Mouse (Mus musculus): ENCODE results near the gene Chac1. TPM values are rescaled to one million over a fixed set of nuclear protein-coding genes. Genes with fewer than 3 reads are reported as not detected.
A peak's percentile ranks its signal among the peaks of the same experiment; 100 is the strongest.

The Chac1 gene
- total and polyA plus RNA-seq, 3 experiments = 3.6 to 6.4 TPM; not detected in 1

DNA sequence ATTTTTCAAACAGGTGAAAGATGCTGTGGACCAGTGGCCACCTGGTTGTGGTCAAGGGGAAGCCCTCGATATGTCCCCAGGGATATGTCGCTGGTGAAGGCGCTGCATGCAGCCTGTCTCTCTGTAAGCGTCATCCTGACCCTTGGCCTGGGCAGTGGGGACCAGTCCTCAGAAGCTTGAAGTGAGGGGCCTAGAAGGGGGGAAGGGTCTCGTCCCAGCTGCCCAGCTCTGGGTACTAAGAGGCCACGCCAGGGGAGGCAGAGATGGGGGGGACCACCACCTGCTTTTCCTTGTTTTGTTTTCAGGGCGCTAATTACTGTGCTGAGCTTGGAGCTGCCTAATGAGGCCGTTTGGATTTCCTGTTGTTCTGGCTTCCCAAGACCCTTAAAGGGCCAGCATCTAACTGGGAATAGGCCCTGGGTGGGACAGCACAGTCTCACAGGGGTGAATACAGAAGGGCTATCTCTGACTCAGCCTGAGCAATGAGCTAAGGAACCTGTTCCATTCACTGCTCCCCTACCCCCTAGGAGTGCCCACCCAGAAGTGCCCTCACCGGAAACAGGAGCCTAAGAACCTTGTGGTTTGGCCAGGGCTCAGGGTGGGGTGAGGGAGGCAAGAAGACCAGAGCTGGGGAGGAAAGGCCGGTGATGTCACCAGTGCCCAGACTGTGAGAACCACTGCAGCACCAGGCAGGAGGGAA, 37.1 kb upstream of the Chac1 start:
- Histone ChIP-seq H3K36me3 (ENCODE audit: control insufficient read depth in 1 of 2, insufficient read depth in 2 of 2, low read length in 2 of 2) (no peaks in the 10 kb centered on the region), H3K27me3 (ENCODE audit: control insufficient read depth in 1 of 2, insufficient read depth in 2 of 2, low read length in 2 of 2) (no peaks in the 10 kb centered on the region), H3K4me3 (ENCODE audit: control insufficient read depth in 1 of 2, insufficient read depth in 1 of 2, low read depth in 2 of 2, low read length in 2 of 2) (no peak overlapping the region), H3K4me1 (ENCODE audit: control insufficient read depth in 1 of 2, insufficient read depth in 2 of 2, low read length in 2 of 2) (peaks cover 0 to 3% of the 10 kb centered on the region in 2 experiments; a peak in 3 of 4 replicates), H3K9ac (ENCODE audit: control insufficient read depth, low read depth, low read length, poor library complexity, severe bottlenecking) (no peak overlapping the region), H3K79me2 (ENCODE audit: control insufficient read depth, insufficient read depth, low read length, poor library complexity) (no peaks in the 10 kb centered on the region), H3K9me3 (replicated peaks; ENCODE audit: insufficient read depth, low read length) (no peaks in the 10 kb centered on the region), H3K27ac (ENCODE audit: control insufficient read depth, low read depth, low read length) (no peak overlapping the region)
- TF ChIP-seq SIN3A (IDR thresholded peaks at IDR 0.05; ENCODE audit: low read length) (no peak), ZC3H11A (IDR thresholded peaks at IDR 0.05; ENCODE audit: low read depth, low read length) (no peak), USF1 (IDR thresholded peaks at IDR 0.05; ENCODE audit: low read depth, low read length) (no peak)
- DNase-seq (ENCODE audit: low read depth, low spot score) = no peak

DNA sequence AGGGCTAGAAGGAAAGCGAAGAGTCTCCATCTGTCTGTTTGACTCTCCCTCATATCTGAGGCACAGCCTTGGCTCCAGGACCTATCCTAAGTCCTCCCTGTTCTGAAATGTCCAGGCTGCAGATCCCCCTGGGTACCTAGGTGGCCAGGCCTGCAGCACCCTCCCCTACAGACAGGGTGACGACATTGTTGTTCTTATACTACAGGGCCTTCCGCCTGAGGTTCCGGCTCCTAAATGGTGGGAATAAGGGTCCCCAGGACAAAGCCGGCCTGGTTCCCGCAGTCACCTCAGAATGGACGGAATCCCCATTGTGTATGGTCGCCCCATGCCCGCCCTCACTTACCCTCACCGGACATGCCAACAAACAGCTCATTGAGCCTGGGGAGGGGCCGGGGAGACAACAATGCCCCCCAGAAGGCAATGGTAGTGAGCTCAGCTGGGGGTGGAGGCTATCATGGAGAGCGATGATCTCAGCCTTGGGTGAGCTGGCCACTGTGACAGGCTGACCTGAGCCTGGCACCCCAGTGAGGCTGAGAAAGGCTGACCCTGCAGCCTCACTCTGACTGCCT, 36.2 kb upstream of the Chac1 start:
- Histone ChIP-seq H3K4me1 (ENCODE audit: control insufficient read depth in 1 of 2, insufficient read depth in 2 of 2, low read length in 2 of 2) (peaks cover 0 to 3% of the 10 kb centered on the region in 2 experiments; a peak in 3 of 4 replicates), H3K4me3 (ENCODE audit: control insufficient read depth in 1 of 2, insufficient read depth in 1 of 2, low read depth in 2 of 2, low read length in 2 of 2) (no peak overlapping the region), H3K27me3 (ENCODE audit: control insufficient read depth in 1 of 2, insufficient read depth in 2 of 2, low read length in 2 of 2) (no peaks in the 10 kb centered on the region), H3K27ac (ENCODE audit: control insufficient read depth, low read depth, low read length) (no peak overlapping the region), H3K79me2 (ENCODE audit: control insufficient read depth, insufficient read depth, low read length, poor library complexity) (no peaks in the 10 kb centered on the region), H3K36me3 (ENCODE audit: control insufficient read depth in 1 of 2, insufficient read depth in 2 of 2, low read length in 2 of 2) (no peaks in the 10 kb centered on the region), H3K9me3 (replicated peaks; ENCODE audit: insufficient read depth, low read length) (no peaks in the 10 kb centered on the region), H3K9ac (ENCODE audit: control insufficient read depth, low read depth, low read length, poor library complexity, severe bottlenecking) (no peak overlapping the region)
- DNase-seq (ENCODE audit: low read depth, low spot score) = no peak
- TF ChIP-seq NRF1 (IDR thresholded peaks at IDR 0.05; ENCODE audit: insufficient read depth, low read depth, low read length, poor library complexity, severe bottlenecking) (no peak), RCOR1 (IDR thresholded peaks at IDR 0.05; ENCODE audit: low read depth, low read length) (no peak), CHD2 (IDR thresholded peaks at IDR 0.05; ENCODE audit: low read length) (no peak), POLR2A (IDR thresholded peaks at IDR 0.05; ENCODE audit: control insufficient read depth in 1 of 2, insufficient read depth in 1 of 2, low read depth in 1 of 2, low read length in 2 of 2, poor library complexity in 1 of 2) (no peak), TBP (IDR thresholded peaks at IDR 0.05; ENCODE audit: low read depth, low read length) (no peak), CTCF (IDR thresholded peaks at IDR 0.05 in 2 of 3, conservative IDR thresholded peaks at IDR 0.05 in 1 of 3; ENCODE audit: control insufficient read depth in 1 of 3, insufficient read depth in 1 of 3, low read depth in 2 of 3, low read length in 3 of 3, poor library complexity in 1 of 3, severe bottlenecking in 1 of 3) (no peak), BHLHE40 (IDR thresholded peaks at IDR 0.05; ENCODE audit: borderline replicate concordance, low read depth, low read length) (no peak), KAT2A (conservative IDR thresholded peaks at IDR 0.05; ENCODE audit: low read depth, low read length) (no peak), POLR2AphosphoS2 (IDR thresholded peaks at IDR 0.05; ENCODE audit: low read length) (no peak)

DNA sequence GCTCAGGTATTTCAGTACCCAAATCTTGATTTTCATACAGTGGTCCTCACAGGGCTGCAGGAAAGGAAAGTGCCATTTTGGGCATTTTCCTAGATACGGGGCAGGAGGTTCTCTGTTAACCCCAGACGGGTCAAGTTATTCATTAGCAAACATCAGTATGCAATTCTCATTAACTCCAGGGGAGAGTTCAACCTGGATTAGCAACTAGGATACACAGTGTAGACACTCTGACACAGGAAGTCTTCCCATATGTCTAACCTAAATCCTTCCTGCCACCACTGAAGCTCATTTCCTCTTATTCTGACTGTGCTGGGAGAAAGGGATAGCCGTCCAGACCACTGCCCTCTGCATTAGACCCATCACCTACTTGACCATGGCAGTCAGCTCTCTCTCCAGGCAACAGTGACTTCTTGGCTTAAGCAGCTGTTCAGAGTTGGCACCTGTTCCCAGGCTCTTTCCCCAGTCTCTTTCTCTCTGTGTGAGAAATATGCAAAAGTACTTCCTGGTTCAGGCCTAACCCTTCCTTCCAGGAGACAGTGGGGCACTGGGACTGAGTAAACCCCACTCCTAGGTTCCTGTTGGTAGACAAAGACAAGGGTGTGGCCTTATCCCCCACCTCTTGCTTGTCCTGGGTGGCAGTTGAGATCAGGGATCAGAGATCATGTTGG, 32.9 kb upstream of the Chac1 start:
- no peaks in the 10 kb centered on the region; a peak in 1 of 4 replicates for H3K36me3 ChIP-seq (ENCODE audit: control insufficient read depth in 1 of 2, insufficient read depth in 2 of 2, low read length in 2 of 2)
- peaks cover 4 to 12% of the 10 kb centered on the region in 2 experiments for H3K4me1 ChIP-seq (ENCODE audit: control insufficient read depth in 1 of 2, insufficient read depth in 2 of 2, low read length in 2 of 2)
- no peak overlapping the region for H3K4me3 ChIP-seq (ENCODE audit: control insufficient read depth in 1 of 2, insufficient read depth in 1 of 2, low read depth in 2 of 2, low read length in 2 of 2)
- no peak overlapping the region for H3K27ac ChIP-seq (ENCODE audit: control insufficient read depth, low read depth, low read length)
- no peak overlapping the region for H3K9ac ChIP-seq (ENCODE audit: control insufficient read depth, low read depth, low read length, poor library complexity, severe bottlenecking)
- no peaks in the 10 kb centered on the region for H3K79me2 ChIP-seq (ENCODE audit: control insufficient read depth, insufficient read depth, low read length, poor library complexity)
- peak; percentile 42 for DNase-seq (ENCODE audit: low read depth, low spot score)
- H3K9me3 ChIP-seq (replicated peaks; ENCODE audit: insufficient read depth, low read length) = no peaks in the 10 kb centered on the region
- no peaks in the 10 kb centered on the region for H3K27me3 ChIP-seq (ENCODE audit: control insufficient read depth in 1 of 2, insufficient read depth in 2 of 2, low read length in 2 of 2)
- TF ChIP-seq USF2 (IDR thresholded peaks at IDR 0.05; ENCODE audit: borderline replicate concordance in 1 of 2, insufficient read depth in 1 of 2, low read depth in 1 of 2, low read length in 2 of 2) = no peak
- TF ChIP-seq ZKSCAN1 (IDR thresholded peaks at IDR 0.05; ENCODE audit: low read depth, low read length) = no peak
- no peak for TF ChIP-seq RAD21 (IDR thresholded peaks at IDR 0.05; ENCODE audit: low read depth, low read length)
- no peak for TF ChIP-seq EP300 (IDR thresholded peaks at IDR 0.05; ENCODE audit: low read depth in 1 of 2, low read length in 2 of 2)
- no peak for TF ChIP-seq NELFE (IDR thresholded peaks at IDR 0.05; ENCODE audit: low read depth, low read length)
- no peak for TF ChIP-seq POLR2A (IDR thresholded peaks at IDR 0.05; ENCODE audit: control insufficient read depth in 1 of 2, insufficient read depth in 1 of 2, low read depth in 1 of 2, low read length in 2 of 2, poor library complexity in 1 of 2)
- TF ChIP-seq SIN3A (IDR thresholded peaks at IDR 0.05; ENCODE audit: low read length) = no peak
- no peak for TF ChIP-seq HCFC1 (IDR thresholded peaks at IDR 0.05; ENCODE audit: low read depth, low read length)
- no peak for TF ChIP-seq ZNF384 (IDR thresholded peaks at IDR 0.05; ENCODE audit: low read depth, low read length)
- no peak for TF ChIP-seq USF1 (IDR thresholded peaks at IDR 0.05; ENCODE audit: low read depth, low read length)
- no peak for TF ChIP-seq SMC3 (IDR thresholded peaks at IDR 0.05; ENCODE audit: low read depth, low read length)
- TF ChIP-seq MXI1 (IDR thresholded peaks at IDR 0.05; ENCODE audit: low read depth, low read length) = no peak
- no peak for TF ChIP-seq MAX (IDR thresholded peaks at IDR 0.05; ENCODE audit: low read length)
- no peak for TF ChIP-seq ZMIZ1 (IDR thresholded peaks at IDR 0.05; ENCODE audit: low read depth, low read length)
- TF ChIP-seq JUND (IDR thresholded peaks at IDR 0.05; ENCODE audit: low read depth, low read length) = no peak
